Mouse (Mus musculus) adrenal gland, postnatal 25 days (tissue): Measurements from ENCODE around the gene Samsn1. TPM values are rescaled to one million over a fixed set of nuclear protein-coding genes. Genes with fewer than 3 reads are reported as not detected.

Experiments
- DNase-seq: peaks from one replicate; pipeline ENCODE4 v3.0.0; 2021; ENCODE audit warnings: mixed read lengths
- long read RNA-seq: library from polyadenylated mRNA; stranded (forward); transcript quantifications from one replicate; pipeline ENCODE4 v2.0.0, GENCODE M21; 2021
- total RNA-seq: library from RNA; stranded (reverse); gene quantifications from 2 replicates; pipeline ENCODE4 v1.2.3, GENCODE M21; 2021

Samsn1 gene
- total RNA-seq: 1.1 TPM in 1 of 2 replicates, not detected in the other
- long read RNA-seq, partial matches to known transcripts: 0 of 2 reads
- long read RNA-seq, other reads (novel, unspliced or antisense): 1 of 2 reads

- DNase-seq: no peak
These were observed at the start of gene Samsn1 for GRCm38 (mm10) chr16:76022181-76022580. TSS of gene Samsn1 (minus strand) at chr16:76022281.

GRCm38 (mm10) chr16:76066082-76066635 lies 44.1 kb upstream of the Samsn1 start:
- DNase-seq: no peak

- no peak for DNase-seq
These were observed 32.9 kb upstream of the Samsn1 start for GRCm38 (mm10) chr16:76054976-76055375.

GRCm38 (mm10) chr16:76054079-76054478 lies 32.0 kb upstream of the Samsn1 start:
- no peak for DNase-seq

- DNase-seq: no peak
These were observed 31.5 kb upstream of the Samsn1 start for GRCm38 (mm10) chr16:76053537-76053936.

- DNase-seq: no peak
These were observed 25.0 kb upstream of the Samsn1 start for GRCm38 (mm10) chr16:76047066-76047465.

- no peak for DNase-seq
These were observed 18.4 kb upstream of the Samsn1 start for GRCm38 (mm10) chr16:76040319-76040945.

- no peak for DNase-seq
These were observed 2.9 kb downstream of the Samsn1 start for GRCm38 (mm10) chr16:76019164-76019563.

GRCm38 (mm10) chr16:76003812-76004389 lies 18.2 kb downstream of the Samsn1 start:
- no peak for DNase-seq

- no peak for DNase-seq
These were observed 19.1 kb downstream of the Samsn1 start for GRCm38 (mm10) chr16:76002870-76003572.

GRCm38 (mm10) chr16:76002287-76002686 lies 19.8 kb downstream of the Samsn1 start:
- DNase-seq: no peak

GRCm38 (mm10) chr16:76001788-76002187 lies 20.3 kb downstream of the Samsn1 start:
- DNase-seq: no peak

GRCm38 (mm10) chr16:76000127-76000526 lies 22.0 kb downstream of the Samsn1 start:
- DNase-seq: no peak

GRCm38 (mm10) chr16:75990173-75990572 lies 31.9 kb downstream of the Samsn1 start:
- no peak for DNase-seq

GRCm38 (mm10) chr16:75983831-75984230 lies 38.2 kb downstream of the Samsn1 start:
- no peak for DNase-seq

GRCm38 (mm10) chr16:75979381-75979780 lies 42.7 kb downstream of the Samsn1 start:
- DNase-seq: no peak

- DNase-seq: no peak
These were observed 44.3 kb downstream of the Samsn1 start for GRCm38 (mm10) chr16:75977798-75978197.

GRCm38 (mm10) chr16:75975682-75976332 lies 46.3 kb downstream of the Samsn1 start:
- DNase-seq: no peak

- DNase-seq: no peak
These were observed 51.6 kb downstream of the Samsn1 start for GRCm38 (mm10) chr16:75970266-75970998.

- DNase-seq: no peak
These were observed 60.1 kb downstream of the Samsn1 start for GRCm38 (mm10) chr16:75962021-75962420.

GRCm38 (mm10) chr16:75961487-75961886 lies 60.6 kb downstream of the Samsn1 start:
- DNase-seq: no peak

- peak; percentile 4 for DNase-seq
These were observed 61.0 kb downstream of the Samsn1 start for GRCm38 (mm10) chr16:75961036-75961435.
